Mouse (Mus musculus) liver, embryonic 15.5 days (tissue): ENCODE results near the gene Scamp3. TPM values are rescaled to one million over a fixed set of nuclear protein-coding genes. Genes with fewer than 3 reads are reported as not detected.

Experiments
- ATAC-seq: fragments of 200-750 bp; cut with Nextera tagmentation; 2 replicates; pipeline ENCODE4 v1.8.0; 2017; ENCODE audit warnings: moderate number of reproducible peaks, mild to moderate bottlenecking, moderate library complexity; ENCODE audit not compliant: insufficient read depth
- H3K27ac ChIP-seq: fragments of 300-500 bp; sonication (generic); replicated peaks from 2 replicates; pipeline ENCODE4 v1.5.1; 2015; ENCODE audit warnings: mild to moderate bottlenecking, inconsistent platforms
- H3K27me3 ChIP-seq: fragments of 300-500 bp; sonication (generic); 2 replicates; pipeline ENCODE4 v1.6.1; 2015; ENCODE audit warnings: mild to moderate bottlenecking, inconsistent platforms
- H3K36me3 ChIP-seq: fragments of 300-500 bp; sonication (generic); replicated peaks from 2 replicates; pipeline ENCODE4 v1.6.1; 2015; ENCODE audit warnings: moderate library complexity, mild to moderate bottlenecking, inconsistent platforms
- H3K4me1 ChIP-seq: fragments of 300-500 bp; sonication (generic); replicated peaks from 2 replicates; pipeline ENCODE4 v1.6.1; 2015; ENCODE audit warnings: inconsistent platforms
- H3K4me2 ChIP-seq: fragments of 300-500 bp; sonication (generic); 2 replicates; pipeline ENCODE4 v1.6.1; 2015; ENCODE audit warnings: moderate library complexity, mild to moderate bottlenecking, inconsistent platforms
- H3K4me3 ChIP-seq: fragments of 300-500 bp; sonication (generic); replicated peaks from 2 replicates; pipeline ENCODE4 v1.5.1; 2015; ENCODE audit warnings: mild to moderate bottlenecking, inconsistent platforms
- H3K9ac ChIP-seq: fragments of 300-500 bp; sonication (generic); 2 replicates; pipeline ENCODE4 v1.6.1; 2015; ENCODE audit warnings: moderate library complexity, mild to moderate bottlenecking, inconsistent platforms
- H3K9me3 ChIP-seq: fragments of 300-500 bp; sonication (generic); replicated peaks from 2 replicates; pipeline ENCODE4 v1.6.1; 2016; ENCODE audit warnings: inconsistent platforms
- WGBS: fragments of 180-500 bp; shearing (Covaris S2); methylation state at CpG from one replicate; pipeline ENCODE4 v1.1.7; 2015; ENCODE audit warnings: mixed read lengths; ENCODE audit not compliant: insufficient replicate concordance; 5-methylcytosine and 5-hydroxymethylcytosine counted together
- polyA plus RNA-seq: library from polyadenylated mRNA; unstranded; fragments of >200 nt; fragmentation: Nextera tagmentation; extraction: Ambion mirVana; gene quantifications from 2 replicates; pipeline ENCODE4 v1.2.1, GENCODE M21; 2015

Scamp3 gene
- polyA plus RNA-seq, 1 experiment from 2014 or later: 53.0 TPM

- Histone ChIP-seq H3K4me2 (peak overlapping the region; percentile 93; the same call in 1 of the 2 replicates), H3K4me3 (no peak overlapping the region), H3K36me3 (peaks cover 41% of the 10 kb centered on the region), H3K9ac (no peak overlapping the region), H3K4me1 (peaks cover 52% of the 10 kb centered on the region), H3K27ac (peak overlapping the region; percentile 66; the same call in 1 of the 2 replicates), H3K27me3 (no peaks in the 10 kb centered on the region), H3K9me3 (no peaks in the 10 kb centered on the region)
- no peak for ATAC-seq
- 85% methylated on average over 27 of the region's 27 CpGs for WGBS
Observed at GRCm38 (mm10) chr3:89181749-89182500, 4.7 kb downstream of the Scamp3 start.

- Histone ChIP-seq H3K27me3 (no peaks in the 10 kb centered on the region), H3K36me3 (peaks cover 41% of the 10 kb centered on the region), H3K9me3 (no peaks in the 10 kb centered on the region), H3K9ac (no peak overlapping the region), H3K4me3 (peak overlapping the region; percentile 63), H3K4me2 (peak overlapping the region; percentile 93), H3K4me1 (peaks cover 52% of the 10 kb centered on the region), H3K27ac (peak overlapping the region; percentile 66; the same call in 1 of the 2 replicates)
- WGBS: 17% methylated on average over 7 of the region's 7 CpGs
- no peak for ATAC-seq
Observed at GRCm38 (mm10) chr3:89182531-89183057, 5.3 kb downstream of the Scamp3 start.

- 16% methylated on average over 39 of the region's 39 CpGs for WGBS
- Histone ChIP-seq H3K27me3 (0 out of 2 replicates have a peak, but pooled peaks cover 2% of the 10 kb centered on the region), H3K36me3 (peaks cover 41% of the 10 kb centered on the region), H3K4me2 (peak within 1 kb of the TSS; percentile 93), H3K9ac (peak within 1 kb of the TSS; percentile 57), H3K4me1 (peaks cover 47% of the 10 kb centered on the region), H3K4me3 (peak within 1 kb of the TSS; percentile 63), H3K9me3 (no peaks in the 10 kb centered on the region), H3K27ac (peak within 1 kb of the TSS; percentile 66; the same call in 1 of the 2 replicates)
- ATAC-seq: peak; percentile 85
Observed at GRCm38 (mm10) chr3:89183058-89183958, 6.0 kb downstream of the Scamp3 start, which contains the start of gene Fam189b. TSS of gene Fam189b (plus strand) at chr3:89183143.

- Histone ChIP-seq H3K4me1 (peaks cover 41% of the 10 kb centered on the region), H3K27ac (no peak overlapping the region), H3K9me3 (no peaks in the 10 kb centered on the region), H3K4me2 (peak overlapping the region; percentile 93), H3K9ac (no peak overlapping the region), H3K36me3 (peaks cover 38% of the 10 kb centered on the region), H3K4me3 (peak overlapping the region; percentile 63), H3K27me3 (peaks cover 3% of the 10 kb centered on the region; the same call in 1 of the 2 replicates)
- ATAC-seq: no peak
- WGBS: 66% methylated on average over 6 of the region's 6 CpGs
Observed at GRCm38 (mm10) chr3:89183959-89184315, 6.7 kb downstream of the Scamp3 start.

GRCm38 (mm10) chr3:89187197-89187596, 9.9 kb downstream of the Scamp3 start:
- no peak overlapping the region for H3K27ac ChIP-seq
- H3K4me3 ChIP-seq: no peak overlapping the region
- no peak overlapping the region for H3K4me2 ChIP-seq
- H3K4me1 ChIP-seq: peaks cover 28% of the 10 kb centered on the region
- peaks cover 12% of the 10 kb centered on the region; the same call in 1 of the 2 replicates for H3K27me3 ChIP-seq
- H3K36me3 ChIP-seq: peaks cover 6% of the 10 kb centered on the region
- ATAC-seq: no peak
- 51% methylated on average over 23 of the region's 23 CpGs for WGBS
- no peak overlapping the region for H3K9ac ChIP-seq
- no peaks in the 10 kb centered on the region for H3K9me3 ChIP-seq

GRCm38 (mm10) chr3:89187690-89188477, 10.6 kb downstream of the Scamp3 start:
- H3K27ac ChIP-seq: no peak overlapping the region
- no peaks in the 10 kb centered on the region for H3K36me3 ChIP-seq
- no peaks in the 10 kb centered on the region for H3K9me3 ChIP-seq
- 57% methylated on average over 18 of the region's 18 CpGs for WGBS
- H3K4me1 ChIP-seq: peaks cover 22% of the 10 kb centered on the region
- H3K4me2 ChIP-seq: no peak overlapping the region
- H3K4me3 ChIP-seq: no peak overlapping the region
- H3K9ac ChIP-seq: no peak overlapping the region
- no peak for ATAC-seq
- H3K27me3 ChIP-seq: peaks cover 12% of the 10 kb centered on the region; the same call in 1 of the 2 replicates

- H3K9ac ChIP-seq: no peak overlapping the region
- H3K4me2 ChIP-seq: no peak overlapping the region
- WGBS: 64% methylated on average over 12 of the region's 12 CpGs
- H3K9me3 ChIP-seq: no peaks in the 10 kb centered on the region
- no peak overlapping the region for H3K27ac ChIP-seq
- no peak overlapping the region for H3K4me3 ChIP-seq
- H3K4me1 ChIP-seq: peaks cover 16% of the 10 kb centered on the region
- ATAC-seq: no peak
- peaks cover 12% of the 10 kb centered on the region; the same call in 1 of the 2 replicates for H3K27me3 ChIP-seq
- no peaks in the 10 kb centered on the region for H3K36me3 ChIP-seq
Observed at GRCm38 (mm10) chr3:89188478-89188875, 11.2 kb downstream of the Scamp3 start.

- ATAC-seq: no peak
- Histone ChIP-seq H3K36me3 (no peaks in the 10 kb centered on the region), H3K9ac (no peak overlapping the region), H3K9me3 (no peaks in the 10 kb centered on the region), H3K4me3 (no peak overlapping the region), H3K27me3 (peaks cover 12% of the 10 kb centered on the region; the same call in 1 of the 2 replicates), H3K27ac (no peak overlapping the region), H3K4me2 (no peak overlapping the region), H3K4me1 (peaks cover 10% of the 10 kb centered on the region)
- 20% methylated on average over 8 of the region's 8 CpGs for WGBS
Observed at GRCm38 (mm10) chr3:89190436-89190835, 13.2 kb downstream of the Scamp3 start.

- 56% methylated on average over 1 of the region's 1 CpGs for WGBS
Observed at GRCm38 (mm10) chr3:89193351-89193750, 16.1 kb downstream of the Scamp3 start.

GRCm38 (mm10) chr3:89193853-89194252, 16.6 kb downstream of the Scamp3 start:
- Histone ChIP-seq H3K4me3 (no peak overlapping the region), H3K4me2 (no peak overlapping the region), H3K9ac (no peak overlapping the region), H3K36me3 (no peaks in the 10 kb centered on the region), H3K27ac (no peak overlapping the region), H3K9me3 (no peaks in the 10 kb centered on the region), H3K27me3 (peaks cover 23% of the 10 kb centered on the region), H3K4me1 (peaks cover 16% of the 10 kb centered on the region)
- no peak for ATAC-seq
- WGBS: 69% methylated on average over 2 of the region's 2 CpGs

More at GRCm38 (mm10) chr3:89193351-89193750, 16.1 kb downstream of the Scamp3 start:
- H3K4me3 ChIP-seq: no peak overlapping the region
- no peak overlapping the region for H3K27ac ChIP-seq
- no peaks in the 10 kb centered on the region for H3K9me3 ChIP-seq
- H3K36me3 ChIP-seq: no peaks in the 10 kb centered on the region
- H3K4me1 ChIP-seq: peaks cover 16% of the 10 kb centered on the region
- no peak overlapping the region for H3K4me2 ChIP-seq
- ATAC-seq: no peak
- H3K27me3 ChIP-seq: peaks cover 20% of the 10 kb centered on the region
- H3K9ac ChIP-seq: no peak overlapping the region
